ENCODE assay signal across 7 mouse cellular contexts in genomic region chr12:73449069-73449468, GRCm38 (mm10).
A peak's percentile ranks its signal among the peaks of the same experiment; 100 is the strongest.
DNase-seq lines count a peak whose midpoint lies in the region.

No protein-coding gene starts in this region.

- no peaks in the 10 kb centered on the region for H3K36me3 ChIP-seq in embryonic facial prominence, embryonic 10.5 days (replicated peaks)

- intact Hi-C loops in heart, postnatal 36 days (cut with DNase I) = loop anchor here (2.0 kb wide), 1 partner anchor 428 kb away; no protein-coding TSS in a partner anchor

- H3K9me3 ChIP-seq in embryonic facial prominence, embryonic 10.5 days = 0 out of 2 replicates have a peak, but pooled peaks cover 4% of the 10 kb centered on the region

- peaks cover 5% of the 10 kb centered on the region; the same call in 1 of the 2 replicates for H3K27me3 ChIP-seq in embryonic facial prominence, embryonic 10.5 days (replicated peaks; ENCODE audit: low read depth, poor library complexity, severe bottlenecking)

- 71% methylated on average over 9 of the region's 9 CpGs for WGBS in embryonic facial prominence, embryonic 10.5 days

- H3K27ac ChIP-seq in embryonic facial prominence, embryonic 10.5 days (replicated peaks) = peak overlapping the region; percentile 44

- peak; percentile 83 for DNase-seq in R1 (ENCODE audit: low read depth, low spot score)
- peak; percentile 44 for DNase-seq in embryonic facial prominence, embryonic 10.5 days (ENCODE audit: low spot score)
- peak; percentile 13 to 22 for DNase-seq in heart, postnatal 36 days
- peak; percentile 75 to 81 for DNase-seq in lung, adult 18-20 months
- DNase-seq in thymus, postnatal 4 days = peak; percentile 49
- no peak for DNase-seq in frontal cortex, postnatal 25 days (ENCODE audit: low spot score in 2 of 2)
- no peak for DNase-seq in frontal cortex, adult 2 months (ENCODE audit: extremely low spot score in 1 of 2, low spot score in 1 of 2)

- peaks cover 45% of the 10 kb centered on the region for H3K4me1 ChIP-seq in embryonic facial prominence, embryonic 10.5 days

- H3K4me3 ChIP-seq in embryonic facial prominence, embryonic 10.5 days = 0 out of 2 replicates have a peak overlapping the region, but pooled peaks have one; percentile 13

Comparison
In these comparisons a context has a peak if more than half of its experiments do, and no peak if none do; other contexts are left out.
1. DNase-seq: peak in R1 (single experiment), embryonic facial prominence, embryonic 10.5 days (single experiment), heart, postnatal 36 days (2 of 2), lung, adult 18-20 months (2 of 2) and thymus, postnatal 4 days (single experiment); none in frontal cortex, postnatal 25 days (0 of 2) and frontal cortex, adult 2 months (0 of 2).